Mouse (Mus musculus) heart, embryonic 14.5 days (tissue): ENCODE measurements around the gene Gss. TPM values are rescaled to one million over a fixed set of nuclear protein-coding genes. Genes with fewer than 3 reads are reported as not detected.

Experiments used
- ATAC-seq: fragments of 200-750 bp; cut with Nextera tagmentation; 2 replicates; pipeline ENCODE4 v1.8.0; 2017; ENCODE audit warnings: low read depth, moderate TSS enrichment; ENCODE audit not compliant: insufficient number of reproducible peaks, insufficient read depth, low FRiP score
- H3K27ac ChIP-seq, 2 experiments: fragments of 200-500 bp in 1 of 2; fragments of 300-500 bp in 1 of 2; sonication (generic) in 1 of 2; replicated peaks in 1 of 2; 2 replicates each; pipeline ENCODE4 v1.5.1; 2012 to 2014; ENCODE audit warnings: low read depth in 2 of 2, low read length in 2 of 2, control low read depth in 1 of 2, mild to moderate bottlenecking in 1 of 2, mixed read lengths in 1 of 2; ENCODE audit not compliant: control insufficient read depth in 1 of 2, insufficient read depth in 1 of 2
- H3K27me3 ChIP-seq: fragments of 300-500 bp; sonication (generic); 2 replicates; pipeline ENCODE4 v1.6.1; 2014; ENCODE audit warnings: mild to moderate bottlenecking, low read length, control low read depth; ENCODE audit not compliant: control insufficient read depth, insufficient read depth
- H3K36me3 ChIP-seq: fragments of 300-500 bp; sonication (generic); 2 replicates; pipeline ENCODE4 v1.6.1; 2014; ENCODE audit warnings: mild to moderate bottlenecking, control low read depth, low read length, mixed read lengths; ENCODE audit not compliant: control insufficient read depth, insufficient read depth
- H3K4me1 ChIP-seq, 2 experiments: fragments of 200-500 bp in 1 of 2; fragments of 300-500 bp in 1 of 2; sonication (generic) in 1 of 2; 2 replicates each; pipeline ENCODE4 v1.6.1; 2012 to 2014; ENCODE audit warnings: low read length in 2 of 2, control low read depth in 1 of 2, mixed read lengths in 1 of 2; ENCODE audit not compliant: control insufficient read depth in 2 of 2, insufficient read depth in 2 of 2
- H3K4me2 ChIP-seq: fragments of 300-500 bp; sonication (generic); 2 replicates; pipeline ENCODE4 v1.6.1; 2014; ENCODE audit warnings: mild to moderate bottlenecking, low read length
- H3K4me3 ChIP-seq, 2 experiments: fragments of 200-500 bp in 1 of 2; fragments of 300-500 bp in 1 of 2; sonication (generic) in 1 of 2; 2 replicates each; pipeline ENCODE4 v1.5.1; 2012 to 2014; ENCODE audit warnings: low read length in 2 of 2, mild to moderate bottlenecking in 2 of 2, control low read depth in 1 of 2, low read depth in 1 of 2, moderate library complexity in 1 of 2; ENCODE audit not compliant: control insufficient read depth in 1 of 2, insufficient read depth in 1 of 2
- H3K9ac ChIP-seq: fragments of 300-500 bp; sonication (generic); 2 replicates; pipeline ENCODE4 v1.6.1; 2014; ENCODE audit warnings: mild to moderate bottlenecking, low read length
- H3K9me3 ChIP-seq: fragments of 300-500 bp; sonication (generic); 2 replicates; pipeline ENCODE4 v1.6.1; 2016; ENCODE audit warnings: low read length, control low read depth; ENCODE audit not compliant: control insufficient read depth
- WGBS: fragments of 180-500 bp; shearing (Covaris S2); extraction: QIAGEN DNeasy Blood & Tissue Kit; methylation state at CpG from one replicate; pipeline ENCODE4 v1.1.7; 2014; 5-methylcytosine and 5-hydroxymethylcytosine counted together
- polyA plus RNA-seq: library from polyadenylated mRNA; unstranded; fragments of >200 nt; fragmentation: Nextera tagmentation; extraction: Ambion mirVana; gene quantifications from 2 replicates; pipeline ENCODE4 v1.2.1, GENCODE M21; 2014

The Gss gene
- polyA plus RNA-seq, 1 experiment from 2014 or later = 22.2 TPM

- H3K27ac ChIP-seq = no peak overlapping the region
- no peaks in the 10 kb centered on the region for H3K9me3 ChIP-seq
- no peak overlapping the region for H3K4me3 ChIP-seq
- no peaks in the 10 kb centered on the region for H3K27me3 ChIP-seq
- H3K4me1 ChIP-seq = peaks cover 3 to 5% of the 10 kb centered on the region in 2 experiments
- no peak overlapping the region for H3K4me2 ChIP-seq
- no peaks in the 10 kb centered on the region for H3K36me3 ChIP-seq
- no peak overlapping the region for H3K9ac ChIP-seq
- ATAC-seq = no peak
Observed at GRCm38 (mm10) chr2:155536292-155536691, 56.3 kb downstream of the Gss start.

- no peaks in the 10 kb centered on the region for H3K36me3 ChIP-seq
- WGBS = 59% methylated on average over 5 of the region's 5 CpGs
Observed at GRCm38 (mm10) chr2:155527367-155527766, 65.2 kb downstream of the Gss start.

GRCm38 (mm10) chr2:155524378-155524777 is 68.2 kb downstream of the Gss start:
- Histone ChIP-seq H3K4me2 (no peak overlapping the region), H3K4me1 (no peaks in the 10 kb centered on the region), H3K4me3 (no peak overlapping the region), H3K27ac (no peak overlapping the region), H3K9me3 (no peaks in the 10 kb centered on the region), H3K9ac (no peak overlapping the region), H3K27me3 (no peaks in the 10 kb centered on the region), H3K36me3 (no peaks in the 10 kb centered on the region)
- WGBS = 49% methylated on average over 1 of the region's 1 CpGs
- no peak for ATAC-seq

More at GRCm38 (mm10) chr2:155527367-155527766, 65.2 kb downstream of the Gss start:
- ATAC-seq = no peak
- Histone ChIP-seq H3K4me2 (no peak overlapping the region), H3K27ac (no peak overlapping the region), H3K4me3 (no peak overlapping the region), H3K9ac (no peak overlapping the region), H3K27me3 (no peaks in the 10 kb centered on the region), H3K9me3 (no peaks in the 10 kb centered on the region), H3K4me1 (no peaks in the 10 kb centered on the region)

GRCm38 (mm10) chr2:155523706-155524105 is 68.9 kb downstream of the Gss start:
- no peak for ATAC-seq
- WGBS = 58% methylated on average over 5 of the region's 5 CpGs
- Histone ChIP-seq H3K27ac (no peak overlapping the region), H3K4me1 (peaks cover 2 to 4% of the 10 kb centered on the region in 2 experiments; a peak in 2 of 4 replicates), H3K4me2 (no peak overlapping the region), H3K4me3 (no peak overlapping the region), H3K9ac (no peak overlapping the region), H3K27me3 (no peaks in the 10 kb centered on the region), H3K36me3 (no peaks in the 10 kb centered on the region), H3K9me3 (no peaks in the 10 kb centered on the region)

- no peak for ATAC-seq
Observed at GRCm38 (mm10) chr2:155518531-155519270, 73.9 kb downstream of the Gss start.

GRCm38 (mm10) chr2:155517455-155518423 is 74.9 kb downstream of the Gss start, which contains the start of the genes Acss2 and Ggt7:
Gene Acss2, plus strand, starts transcription at chr2:155517948.
Gene Ggt7, minus strand, starts transcription at chr2:155518237.
- peak within 1 kb of the TSS; percentile 96 for H3K4me2 ChIP-seq
- H3K27me3 ChIP-seq = peaks cover 16% of the 10 kb centered on the region
- WGBS = 4% methylated on average over 70 of the region's 70 CpGs
- no peaks in the 10 kb centered on the region for H3K36me3 ChIP-seq
- H3K9ac ChIP-seq = peak within 1 kb of the TSS; percentile 83
- no peak within 1 kb of the TSS; a peak in 1 of 4 replicates for H3K27ac ChIP-seq
- H3K4me1 ChIP-seq = peaks cover 2 to 15% of the 10 kb centered on the region in 2 experiments; a peak in 3 of 4 replicates
- peak; percentile 100 for ATAC-seq
- peak within 1 kb of the TSS; percentile 55 to 68 for H3K4me3 ChIP-seq
- H3K9me3 ChIP-seq = no peaks in the 10 kb centered on the region

More at GRCm38 (mm10) chr2:155518531-155519270, 73.9 kb downstream of the Gss start:
- no peaks in the 10 kb centered on the region for H3K36me3 ChIP-seq
- H3K27me3 ChIP-seq = peaks cover 15% of the 10 kb centered on the region
- no peaks in the 10 kb centered on the region for H3K9me3 ChIP-seq
- peak overlapping the region; percentile 96 for H3K4me2 ChIP-seq
- H3K4me1 ChIP-seq = peaks cover 2 to 15% of the 10 kb centered on the region in 2 experiments; a peak in 3 of 4 replicates
- no peak overlapping the region; a peak in 1 of 4 replicates for H3K27ac ChIP-seq
- H3K4me3 ChIP-seq = peak overlapping the region; percentile 55 to 68
- 28% methylated on average over 18 of the region's 18 CpGs for WGBS
- H3K9ac ChIP-seq = peak overlapping the region; percentile 83

GRCm38 (mm10) chr2:155515941-155516340 is 76.7 kb downstream of the Gss start:
- 0% methylated on average over 1 of the region's 1 CpGs for WGBS
- H3K27ac ChIP-seq = no peak overlapping the region
- ATAC-seq = no peak
- H3K4me1 ChIP-seq = peaks cover 2 to 15% of the 10 kb centered on the region in 2 experiments; a peak in 3 of 4 replicates
- no peaks in the 10 kb centered on the region for H3K36me3 ChIP-seq
- no peaks in the 10 kb centered on the region for H3K9me3 ChIP-seq
- no peak overlapping the region for H3K9ac ChIP-seq
- H3K27me3 ChIP-seq = peaks cover 16% of the 10 kb centered on the region
- H3K4me2 ChIP-seq = no peak overlapping the region
- no peak overlapping the region for H3K4me3 ChIP-seq
